Mouse (Mus musculus): Measurements from ENCODE around the gene Pir. TPM values are rescaled to one million over a fixed set of nuclear protein-coding genes. Genes with fewer than 3 reads are reported as not detected.

Pir gene
- polyA plus RNA-seq, 1 experiment from 2014 or later = 3.7 TPM

DNA sequence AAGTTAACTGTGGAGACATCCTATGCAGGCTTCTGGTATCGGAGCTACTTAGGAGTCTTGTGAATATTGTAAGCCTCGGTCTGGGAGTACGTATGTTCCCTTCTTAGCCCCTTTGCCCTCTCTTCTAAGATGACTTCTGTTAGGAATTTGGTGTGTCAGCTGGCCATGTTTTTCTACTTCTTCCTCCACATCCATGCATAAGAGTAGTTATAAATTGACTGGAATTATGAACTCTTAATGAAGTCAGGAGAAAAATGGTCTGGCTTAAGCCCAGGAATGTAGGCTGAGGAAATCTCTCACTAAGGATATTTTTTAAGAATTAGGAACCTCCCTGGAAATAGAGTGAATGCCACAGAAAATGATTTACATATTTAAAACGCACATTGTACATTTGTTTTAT is 69.4 kb downstream of the Pir start:
- Histone ChIP-seq H3K4me3 (replicated peaks) (no peak overlapping the region), H3K9me3 (no peaks in the 10 kb centered on the region), H3K36me3 (no peaks in the 10 kb centered on the region), H3K9ac (replicated peaks) (no peak overlapping the region), H3K4me1 (replicated peaks) (no peaks in the 10 kb centered on the region), H3K27me3 (no peaks in the 10 kb centered on the region), H3K4me2 (replicated peaks) (no peak overlapping the region), H3K27ac (no peak overlapping the region)
- ATAC-seq = no peak
- WGBS = 90% methylated on average over 4 of the region's 4 CpGs

DNA sequence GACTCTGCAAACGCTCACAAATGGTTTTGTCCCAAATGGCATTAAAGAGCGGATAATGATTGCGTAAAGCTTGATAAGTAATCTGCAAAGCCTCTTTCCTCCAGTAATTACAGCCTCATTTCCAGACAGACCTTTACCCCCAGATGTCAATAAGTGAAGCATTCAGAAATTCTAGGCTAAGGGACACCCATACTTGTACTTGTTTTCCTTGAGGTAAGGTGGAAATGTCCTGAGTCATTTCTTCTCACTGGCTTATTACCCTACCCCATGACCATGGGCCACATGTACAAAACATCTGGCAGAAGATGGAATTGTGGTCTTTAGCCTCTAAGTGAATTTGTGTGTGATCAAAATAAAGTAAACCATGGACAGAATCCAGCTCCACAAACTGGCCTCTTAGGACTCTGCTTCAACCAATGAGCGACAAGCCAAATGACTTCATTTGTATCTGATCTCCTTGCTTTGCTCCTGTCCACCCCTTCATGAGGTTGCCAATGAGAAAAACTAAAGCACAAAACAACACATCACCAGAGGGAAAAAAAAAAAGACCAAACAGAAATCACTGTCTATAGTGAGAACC is 76.3 kb downstream of the Pir start:
- Histone ChIP-seq H3K27me3 (no peaks in the 10 kb centered on the region), H3K4me1 (replicated peaks) (no peaks in the 10 kb centered on the region), H3K9me3 (no peaks in the 10 kb centered on the region), H3K4me3 (replicated peaks) (no peak overlapping the region), H3K4me2 (replicated peaks) (no peak overlapping the region), H3K27ac (no peak overlapping the region), H3K36me3 (no peaks in the 10 kb centered on the region), H3K9ac (replicated peaks) (no peak overlapping the region)
- 95% methylated on average over 4 of the region's 4 CpGs for WGBS
- no peak for ATAC-seq

DNA sequence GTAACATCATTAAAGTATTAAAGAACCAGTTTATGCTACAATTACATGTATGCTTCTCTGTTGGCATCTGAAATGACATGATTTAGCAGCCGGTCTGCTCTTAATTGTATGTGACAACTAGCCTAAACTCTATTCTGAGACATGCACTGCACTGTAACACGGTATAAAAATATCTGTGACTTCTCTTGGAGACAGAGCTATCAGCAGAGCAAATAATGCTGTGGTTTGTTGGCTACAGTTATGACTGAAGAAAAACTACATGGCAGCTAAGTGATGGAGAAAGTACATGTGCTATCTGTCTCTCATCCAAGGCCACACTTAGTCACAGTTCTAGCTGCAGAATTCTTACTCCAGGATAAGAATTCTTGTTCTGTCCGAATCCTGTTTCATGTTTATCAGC is 79.8 kb downstream of the Pir start:
- H3K4me3 ChIP-seq (replicated peaks) = no peak overlapping the region
- WGBS = 93% methylated on average over 3 of the region's 3 CpGs
- no peaks in the 10 kb centered on the region for H3K4me1 ChIP-seq (replicated peaks)
- H3K9me3 ChIP-seq = no peaks in the 10 kb centered on the region
- no peak overlapping the region for H3K9ac ChIP-seq (replicated peaks)
- H3K27me3 ChIP-seq = no peaks in the 10 kb centered on the region
- no peak overlapping the region for H3K27ac ChIP-seq
- ATAC-seq = no peak
- H3K36me3 ChIP-seq = no peaks in the 10 kb centered on the region
- H3K4me2 ChIP-seq (replicated peaks) = no peak overlapping the region

DNA sequence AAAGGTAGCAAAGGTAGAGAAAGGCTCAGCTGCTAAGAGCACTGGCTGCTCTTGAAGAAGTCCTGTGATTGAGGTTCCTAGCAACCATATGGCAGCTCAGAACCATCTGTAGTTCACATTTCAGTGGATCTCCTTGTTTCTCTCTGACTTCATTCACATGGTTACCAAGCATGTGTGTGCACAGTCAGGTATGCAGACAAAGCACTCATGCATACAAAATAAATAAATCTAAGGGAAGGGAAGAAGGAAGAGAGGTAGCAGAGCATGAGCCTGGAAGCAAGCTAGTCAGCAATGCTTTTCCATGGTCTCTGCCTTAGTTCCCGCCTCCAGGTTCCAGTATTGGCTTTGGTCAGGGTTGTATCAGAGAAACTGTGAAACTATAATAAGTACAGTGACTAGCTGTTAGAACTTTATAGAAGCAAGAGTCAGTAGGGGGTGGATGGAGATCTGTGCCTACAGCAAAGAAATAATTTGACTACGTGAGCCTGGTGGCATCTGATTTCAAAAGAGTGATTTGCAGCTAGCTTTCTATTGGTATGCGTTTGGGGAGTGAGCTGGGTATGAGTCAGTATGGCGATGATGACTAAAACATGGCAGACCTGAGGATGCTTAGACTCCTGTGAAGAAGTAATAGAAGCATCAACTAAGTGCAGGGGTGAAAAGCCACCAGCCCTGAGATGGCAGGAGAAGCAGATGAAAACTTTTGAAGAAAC is 96.1 kb downstream of the Pir start:
- ATAC-seq = no peak
- 82% methylated on average over 4 of the region's 4 CpGs for WGBS
- Histone ChIP-seq H3K4me1 (replicated peaks) (no peaks in the 10 kb centered on the region), H3K36me3 (no peaks in the 10 kb centered on the region), H3K27me3 (no peaks in the 10 kb centered on the region), H3K27ac (no peak overlapping the region), H3K4me3 (replicated peaks) (no peak overlapping the region), H3K4me2 (replicated peaks) (no peak overlapping the region), H3K9me3 (no peaks in the 10 kb centered on the region), H3K9ac (replicated peaks) (no peak overlapping the region)

DNA sequence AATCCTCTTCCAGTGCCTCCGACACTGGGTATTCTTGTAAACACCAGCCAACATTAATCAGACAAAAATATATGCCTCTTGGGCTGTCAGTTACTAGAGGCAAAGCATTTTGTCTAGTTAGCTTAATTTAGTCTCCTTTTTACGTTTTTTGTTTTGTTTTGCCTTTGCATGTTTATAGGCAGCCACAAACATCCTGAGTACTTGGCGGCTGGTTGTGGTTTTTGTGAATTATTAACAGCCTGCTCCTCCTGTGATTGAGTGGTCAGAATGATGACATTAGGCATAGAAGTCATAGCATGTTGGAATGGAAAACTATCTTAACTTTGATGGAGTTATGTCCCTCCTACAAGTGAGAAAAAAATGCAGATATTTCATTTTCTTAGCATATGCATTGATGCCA is 101.4 kb downstream of the Pir start:
- Histone ChIP-seq H3K27me3 (no peaks in the 10 kb centered on the region; the same call in 1 of the 2 replicates), H3K9me3 (no peaks in the 10 kb centered on the region), H3K9ac (replicated peaks) (no peak overlapping the region), H3K4me2 (replicated peaks) (no peak overlapping the region), H3K4me1 (replicated peaks) (no peaks in the 10 kb centered on the region), H3K4me3 (replicated peaks) (no peak overlapping the region), H3K27ac (no peak overlapping the region), H3K36me3 (no peaks in the 10 kb centered on the region)
- 87% methylated on average over 3 of the region's 3 CpGs for WGBS
- no peak for ATAC-seq

DNA sequence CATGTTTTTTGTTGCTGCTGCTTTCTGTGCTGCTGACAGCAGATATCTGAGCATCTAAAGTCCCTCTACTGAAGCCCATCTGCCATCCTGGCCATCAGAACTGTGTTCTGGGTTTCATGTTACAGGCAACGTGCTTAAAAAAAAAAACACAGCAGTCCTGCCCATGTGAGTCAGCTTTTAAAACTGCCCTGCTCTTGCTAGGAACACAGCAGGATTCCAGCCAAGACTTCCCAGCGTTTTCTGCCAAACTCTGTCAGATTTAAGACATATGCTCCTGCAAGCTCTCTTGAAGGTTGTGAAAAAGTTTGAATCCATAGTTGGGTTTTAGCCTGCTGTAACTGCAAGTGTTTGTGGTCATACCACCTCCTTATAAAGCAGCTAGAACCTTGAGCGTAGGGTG is 103.9 kb downstream of the Pir start, which contains the start of gene Vegfd:
Vegfd (plus strand) TSS at position 298 of the 400 bp plus-strand sequence.
- Histone ChIP-seq H3K27me3 (no peaks in the 10 kb centered on the region; the same call in 1 of the 2 replicates), H3K9ac (replicated peaks) (no peak within 1 kb of the TSS), H3K27ac (no peak within 1 kb of the TSS), H3K4me2 (replicated peaks) (no peak within 1 kb of the TSS), H3K36me3 (no peaks in the 10 kb centered on the region), H3K4me1 (replicated peaks) (no peaks in the 10 kb centered on the region), H3K9me3 (no peaks in the 10 kb centered on the region), H3K4me3 (replicated peaks) (no peak within 1 kb of the TSS)
- no peak for ATAC-seq
- 41% methylated on average over 3 of the region's 3 CpGs for WGBS

DNA sequence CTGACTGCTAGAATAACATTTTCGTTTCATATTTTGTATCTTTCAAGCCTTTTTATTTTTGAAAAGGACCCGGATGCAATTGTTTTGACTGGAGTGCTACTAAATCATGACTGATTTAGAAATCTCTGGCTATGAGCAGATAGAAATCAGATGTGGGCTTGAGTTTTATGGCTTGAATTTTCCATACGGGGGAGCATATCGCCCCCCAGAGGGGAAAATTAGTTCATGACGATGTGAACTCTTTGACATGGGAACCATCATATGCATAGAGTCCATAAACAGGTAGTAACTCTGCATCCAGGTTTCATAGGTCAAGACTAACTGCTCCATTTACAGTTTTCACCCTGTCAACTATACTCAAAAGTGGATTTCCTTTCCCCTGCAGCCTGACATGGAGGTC is 105.4 kb downstream of the Pir start:
- Histone ChIP-seq H3K27ac (no peak overlapping the region), H3K36me3 (no peaks in the 10 kb centered on the region), H3K4me1 (replicated peaks) (no peaks in the 10 kb centered on the region), H3K9ac (replicated peaks) (no peak overlapping the region), H3K27me3 (no peaks in the 10 kb centered on the region; the same call in 1 of the 2 replicates), H3K4me3 (replicated peaks) (no peak overlapping the region), H3K4me2 (replicated peaks) (no peak overlapping the region), H3K9me3 (no peaks in the 10 kb centered on the region)
- 61% methylated on average over 5 of the region's 5 CpGs for WGBS
- no peak for ATAC-seq

DNA sequence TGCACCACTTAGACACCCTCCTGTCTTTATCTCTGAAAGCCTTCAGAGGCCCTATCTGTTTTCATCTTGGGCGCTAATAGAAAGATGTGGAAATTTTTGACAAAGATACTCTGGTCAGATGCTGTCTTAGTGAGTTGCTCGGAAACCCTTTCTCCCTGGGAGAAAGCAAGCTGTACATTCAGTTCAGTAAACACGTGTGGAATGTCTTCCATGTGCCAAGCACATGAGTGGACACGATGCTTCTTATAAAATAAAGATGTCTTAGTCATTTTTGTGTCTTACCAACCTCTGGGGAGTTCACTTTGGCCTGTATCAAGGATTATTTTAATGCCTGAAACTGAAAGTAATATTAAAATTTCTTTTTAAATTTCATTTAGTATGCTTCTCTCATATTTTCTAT is 110.5 kb downstream of the Pir start:
- H3K9me3 ChIP-seq = no peaks in the 10 kb centered on the region
- H3K27ac ChIP-seq = no peak overlapping the region
- 0 out of 2 replicates have a peak, but pooled peaks cover 8% of the 10 kb centered on the region for H3K27me3 ChIP-seq
- no peak overlapping the region for H3K9ac ChIP-seq (replicated peaks)
- H3K4me3 ChIP-seq (replicated peaks) = no peak overlapping the region
- H3K4me2 ChIP-seq (replicated peaks) = no peak overlapping the region
- no peaks in the 10 kb centered on the region for H3K36me3 ChIP-seq
- ATAC-seq = no peak
- 87% methylated on average over 4 of the region's 4 CpGs for WGBS
- H3K4me1 ChIP-seq (replicated peaks) = no peaks in the 10 kb centered on the region

DNA sequence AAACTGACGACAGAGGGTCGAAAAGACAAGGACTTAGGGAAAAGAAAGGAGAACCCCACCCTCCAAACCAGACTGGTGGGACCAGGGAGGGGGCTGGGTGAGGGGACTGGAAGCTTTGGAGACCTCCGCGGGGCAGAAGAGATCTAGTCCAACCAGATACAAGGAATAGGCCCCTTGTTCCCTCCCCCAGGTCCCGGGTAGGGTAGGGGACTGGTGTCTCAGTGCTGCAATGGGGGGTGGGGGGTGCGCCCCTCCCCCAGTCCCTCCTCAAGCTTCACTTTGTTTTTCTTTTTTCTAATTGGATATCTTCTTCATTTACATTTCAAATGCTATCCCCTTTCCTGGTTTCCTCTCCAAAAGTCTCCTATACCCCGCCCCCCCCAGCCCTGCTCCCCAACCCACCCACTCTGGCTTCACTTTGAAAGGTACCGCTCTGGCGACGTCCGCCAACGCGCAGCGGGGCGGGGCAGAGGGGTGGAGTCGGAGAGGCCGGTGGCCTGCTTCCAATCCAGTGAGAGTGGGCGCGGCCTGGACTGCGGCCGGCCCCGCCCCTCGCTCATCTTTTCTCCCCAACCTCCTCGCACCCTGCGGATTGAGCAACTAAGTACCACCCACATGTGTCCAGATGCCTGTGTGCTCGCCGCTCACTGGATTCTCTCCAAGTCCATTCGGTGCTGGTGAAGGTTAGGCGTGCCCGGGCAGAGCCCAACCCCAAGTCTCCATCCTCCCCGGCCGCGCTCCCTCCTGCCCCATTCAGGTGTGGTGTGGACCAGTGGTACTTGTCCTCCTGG is 112.6 kb downstream of the Pir start:
- no peaks in the 10 kb centered on the region for H3K36me3 ChIP-seq
- H3K27me3 ChIP-seq = 0 out of 2 replicates have a peak, but pooled peaks cover 10% of the 10 kb centered on the region
- no peak overlapping the region for H3K27ac ChIP-seq
- H3K4me2 ChIP-seq (replicated peaks) = peak overlapping the region; percentile 68
- peak overlapping the region; percentile 41 for H3K4me3 ChIP-seq (replicated peaks)
- WGBS = 18% methylated on average over 33 of the region's 33 CpGs
- ATAC-seq = peak; percentile 99
- H3K9me3 ChIP-seq = no peaks in the 10 kb centered on the region
- no peak overlapping the region for H3K9ac ChIP-seq (replicated peaks)
- H3K4me1 ChIP-seq (replicated peaks) = no peaks in the 10 kb centered on the region

DNA sequence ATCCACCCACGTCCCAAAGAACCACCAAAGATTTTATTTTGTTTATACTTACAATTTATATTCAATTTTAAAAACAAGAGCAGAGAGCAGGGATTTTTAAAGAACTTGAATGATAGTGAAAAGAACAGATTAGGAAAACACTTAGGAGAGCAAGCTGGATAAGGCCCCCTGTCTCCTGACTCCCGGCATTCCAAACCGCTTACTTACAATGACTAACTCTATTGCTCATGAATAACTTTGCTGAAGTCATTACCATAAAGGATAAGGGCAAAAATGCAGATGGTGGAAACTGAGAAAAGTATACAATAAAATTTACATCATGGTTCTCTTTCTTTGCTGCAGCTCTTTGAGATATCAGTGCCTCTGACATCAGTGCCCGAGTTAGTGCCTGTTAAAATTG is 124.9 kb downstream of the Pir start:
- Histone ChIP-seq H3K4me1 (replicated peaks) (no peaks in the 10 kb centered on the region), H3K9ac (replicated peaks) (no peak overlapping the region), H3K4me2 (replicated peaks) (no peak overlapping the region), H3K4me3 (replicated peaks) (no peak overlapping the region), H3K9me3 (no peaks in the 10 kb centered on the region), H3K27ac (no peak overlapping the region), H3K27me3 (no peaks in the 10 kb centered on the region), H3K36me3 (no peaks in the 10 kb centered on the region)
- WGBS = 75% methylated on average over 4 of the region's 4 CpGs
- ATAC-seq = no peak

DNA sequence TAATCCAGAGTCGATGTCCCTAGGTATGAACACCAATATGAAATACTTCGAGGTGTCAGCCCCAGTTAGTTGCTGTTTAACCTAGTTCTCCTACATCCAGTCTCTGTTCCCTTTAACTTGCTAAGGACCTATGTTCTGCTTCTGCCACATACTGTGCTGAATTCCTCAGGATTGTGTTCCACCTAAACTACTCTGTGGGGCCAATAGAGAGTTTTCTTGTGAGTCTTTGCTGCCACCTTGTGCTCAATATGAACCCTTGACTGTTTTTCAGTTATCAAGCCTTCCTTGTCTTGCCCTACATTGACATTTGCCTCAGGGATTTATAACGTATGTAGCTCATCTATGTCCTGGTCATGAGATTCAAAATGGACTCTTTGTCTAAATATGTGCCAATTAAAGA is 129.3 kb downstream of the Pir start:
- WGBS = 61% methylated on average over 3 of the region's 3 CpGs
- no peaks in the 10 kb centered on the region for H3K9me3 ChIP-seq
- no peak overlapping the region for H3K9ac ChIP-seq (replicated peaks)
- ATAC-seq = no peak
- H3K4me3 ChIP-seq (replicated peaks) = no peak overlapping the region
- H3K4me2 ChIP-seq (replicated peaks) = no peak overlapping the region
- H3K36me3 ChIP-seq = no peaks in the 10 kb centered on the region
- H3K4me1 ChIP-seq (replicated peaks) = no peaks in the 10 kb centered on the region
- no peak overlapping the region for H3K27ac ChIP-seq
- no peaks in the 10 kb centered on the region for H3K27me3 ChIP-seq

DNA sequence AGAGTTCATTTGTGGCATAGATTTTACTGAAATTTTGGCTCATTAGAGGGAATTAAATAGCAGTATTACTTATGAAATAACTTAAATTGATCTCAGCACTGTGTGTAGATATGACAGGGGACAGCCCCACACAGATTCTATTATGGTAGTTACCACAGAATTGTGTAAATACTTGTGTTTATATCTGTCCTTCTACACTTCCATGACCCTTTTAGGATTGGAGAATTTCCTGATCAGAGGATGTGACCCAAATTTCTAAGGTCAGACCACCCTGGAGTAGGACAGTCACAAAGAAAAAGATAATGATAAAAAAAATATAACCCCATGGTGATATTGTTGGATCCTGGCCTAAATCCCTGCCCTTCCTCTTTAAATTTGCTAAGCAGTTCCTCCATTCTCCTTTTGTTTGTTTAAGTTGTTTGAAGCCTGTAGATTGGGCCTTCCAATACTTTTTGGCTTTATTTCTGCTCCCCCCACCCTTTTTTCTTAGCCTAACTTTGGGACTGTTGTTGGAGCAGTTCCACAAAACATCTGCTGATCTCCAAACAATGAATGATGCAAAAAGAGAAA is 136.0 kb downstream of the Pir start:
- no peak for ATAC-seq
- H3K4me2 ChIP-seq (replicated peaks) = no peak overlapping the region

More for the DNA sequence above, 136.0 kb downstream of the Pir start:
- no peaks in the 10 kb centered on the region; the same call in 1 of the 2 replicates for H3K27me3 ChIP-seq
- no peak overlapping the region for H3K27ac ChIP-seq
- no peak overlapping the region for H3K4me3 ChIP-seq (replicated peaks)
- H3K4me1 ChIP-seq (replicated peaks) = no peaks in the 10 kb centered on the region
- no peak overlapping the region for H3K9ac ChIP-seq (replicated peaks)
- no peaks in the 10 kb centered on the region for H3K36me3 ChIP-seq
- no peaks in the 10 kb centered on the region for H3K9me3 ChIP-seq
